Mouse (Mus musculus) G1E-ER4 (cell line): ENCODE results near the gene Hspb6. TPM values are rescaled to one million over a fixed set of nuclear protein-coding genes. Genes with fewer than 3 reads are reported as not detected.

Experiments used
- GATA1 ChIP-seq: IDR thresholded peaks from one replicate; pipeline ENCODE4 v1.8.0; 2012; ENCODE audit warnings: low read length, inconsistent platforms
- polyA plus RNA-seq: library from polyadenylated mRNA; stranded (reverse); fragments of >175 nt; gene quantifications from 2 replicates; pipeline ENCODE4 v1.2.3, GENCODE M21; 2012

Gene Hspb6
- polyA plus RNA-seq, result 17.1 and 19.6 TPM in 2 replicates

- TF ChIP-seq GATA1, result no peak
These were observed at the start of gene Hspb6, which contains the start of gene Proser3 for GRCm38 (mm10) chr7:30552102-30553020. TSS of gene Hspb6 (plus strand) at chr7:30552178. TSS of gene Proser3 (minus strand) at chr7:30552299.

- TF ChIP-seq GATA1, result no peak
These were observed 43.9 kb upstream of the Hspb6 start for GRCm38 (mm10) chr7:30508061-30508460.

GRCm38 (mm10) chr7:30515003-30515760 is 36.8 kb upstream of the Hspb6 start:
- TF ChIP-seq GATA1, result no peak

- no peak for TF ChIP-seq GATA1
These were observed 33.7 kb upstream of the Hspb6 start for GRCm38 (mm10) chr7:30518325-30518724.

- TF ChIP-seq GATA1, result no peak
These were observed 31.6 kb upstream of the Hspb6 start for GRCm38 (mm10) chr7:30520396-30520795.

- TF ChIP-seq GATA1, result no peak
These were observed 31.1 kb upstream of the Hspb6 start for GRCm38 (mm10) chr7:30520856-30521255.

GRCm38 (mm10) chr7:30522871-30523270 is 29.1 kb upstream of the Hspb6 start:
- no peak for TF ChIP-seq GATA1

GRCm38 (mm10) chr7:30524487-30524886 is 27.5 kb upstream of the Hspb6 start:
- TF ChIP-seq GATA1, result no peak

- no peak for TF ChIP-seq GATA1
These were observed 26.0 kb upstream of the Hspb6 start for GRCm38 (mm10) chr7:30525954-30526353.

GRCm38 (mm10) chr7:30526399-30526798 is 25.6 kb upstream of the Hspb6 start:
- TF ChIP-seq GATA1, result no peak

- no peak for TF ChIP-seq GATA1
These were observed 25.0 kb upstream of the Hspb6 start for GRCm38 (mm10) chr7:30526981-30527380.

- TF ChIP-seq GATA1, result no peak
These were observed 20.6 kb upstream of the Hspb6 start for GRCm38 (mm10) chr7:30531291-30531815.

- TF ChIP-seq GATA1, result no peak
These were observed 19.0 kb upstream of the Hspb6 start for GRCm38 (mm10) chr7:30532931-30533330.

- TF ChIP-seq GATA1, result no peak
These were observed 17.9 kb upstream of the Hspb6 start for GRCm38 (mm10) chr7:30533941-30534632.
